Mouse (Mus musculus): ENCODE measurements around the gene Prg2.

Gene Prg2

GRCm38 (mm10) chr2:85027281-85027680 is 47.0 kb downstream of the Prg2 start:
- peak; percentile 53 for DNase-seq (ENCODE audit: extremely low read depth, low read depth)

GRCm38 (mm10) chr2:85029897-85030296 is 49.6 kb downstream of the Prg2 start:
- no peak for DNase-seq (ENCODE audit: extremely low read depth, low read depth)

- no peak for DNase-seq (ENCODE audit: extremely low read depth, low read depth)
These were observed 50.7 kb downstream of the Prg2 start for GRCm38 (mm10) chr2:85030989-85031388.

- DNase-seq (ENCODE audit: extremely low read depth, low read depth), result no peak
These were observed 52.9 kb downstream of the Prg2 start for GRCm38 (mm10) chr2:85033121-85033520.
